Comparison of ENCODE assay signal across 8 mouse cellular contexts in the genomic region with DNA sequence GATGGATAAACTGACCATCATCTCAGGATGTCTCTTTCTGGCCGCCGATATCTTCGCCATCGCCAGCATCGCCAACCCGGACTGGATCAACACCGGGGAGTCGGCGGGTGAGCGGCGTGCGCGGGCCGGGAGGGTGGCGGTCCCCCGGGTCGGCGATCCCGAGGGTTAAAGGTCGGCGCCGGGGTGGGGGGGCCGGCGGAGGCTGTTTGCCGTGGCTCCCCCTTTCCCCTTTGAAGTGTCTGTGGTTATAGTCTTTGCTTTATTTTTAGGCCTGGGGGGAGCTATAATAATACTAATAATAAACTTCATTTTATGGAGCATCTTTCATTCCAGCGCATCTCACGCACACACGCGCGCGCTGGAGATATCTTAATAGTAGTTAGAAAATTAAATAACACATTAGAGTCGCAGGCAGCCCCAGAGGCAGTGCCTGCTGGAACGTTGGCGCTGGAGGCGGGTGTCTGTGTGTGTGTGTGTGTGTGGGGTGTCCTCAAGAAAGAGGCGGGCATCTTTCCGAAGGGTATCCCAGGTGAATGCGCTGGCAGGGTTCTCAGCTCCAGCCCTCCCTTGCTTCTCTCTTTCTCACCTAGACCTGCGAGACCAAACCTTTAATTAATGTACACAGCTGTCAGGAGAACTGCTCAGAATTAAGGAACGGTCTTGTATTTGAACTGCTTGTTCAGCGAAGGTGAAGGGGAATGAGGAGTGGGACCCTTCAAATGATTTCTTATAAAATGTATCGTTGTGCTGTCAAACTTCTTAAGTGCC. TPM values are rescaled to one million over a fixed set of nuclear protein-coding genes. Genes with fewer than 3 reads are reported as not detected.
DNase-seq lines count a peak whose midpoint lies in the region; ATAC-seq and TF ChIP-seq lines count a peak whose summit lies in the region.

No protein-coding gene starts in this region.

- peak overlapping the region; percentile 82 for H3K9ac ChIP-seq in heart, embryonic 15.5 days

- H3K4me2 ChIP-seq in heart, embryonic 15.5 days: peak overlapping the region; percentile 73

- TF ChIP-seq POLR2A in embryonic fibroblast, embryonic 13.5 days (IDR thresholded peaks at IDR 0.05; ENCODE audit: low read depth, low read length): no peak

- H3ac ChIP-seq in C2C12 (ENCODE audit: control insufficient read depth, insufficient read length, low read depth): peak overlapping the region; percentile 90

- no peaks in the 10 kb centered on the region for H3K9me3 ChIP-seq in heart, embryonic 15.5 days (replicated peaks)

- peak; percentile 53 for ATAC-seq in heart, embryonic 15.5 days (replicated peaks; ENCODE audit: insufficient number of reproducible peaks, insufficient read depth, low FRiP score, low read depth)
- ATAC-seq in neutrophil, adult 5-6 weeks (ENCODE audit: extremely low read depth, insufficient number of reproducible peaks, low FRiP score, poor library complexity, severe bottlenecking): peak; percentile 8; the same call in 1 of the 2 replicates

- peaks cover 48% of the 10 kb centered on the region for H3K79me3 ChIP-seq in C2C12 (ENCODE audit: low read depth)

- 3% methylated on average over 42 of the region's 42 CpGs for WGBS in heart, embryonic 15.5 days

- peaks cover 4% of the 10 kb centered on the region; the same call in 1 of the 2 replicates for H3K4me1 ChIP-seq in embryonic fibroblast, embryonic 13.5 days (ENCODE audit: control insufficient read depth, insufficient read depth, low read length)
- peaks cover 51% of the 10 kb centered on the region for H3K4me1 ChIP-seq in heart, embryonic 15.5 days (replicated peaks)

- peak; percentile 20 for DNase-seq in adrenal gland, postnatal 25 days
- DNase-seq in kidney, postnatal 14 days: peak; percentile 60
- peak; percentile 27 to 29 for DNase-seq in lung, adult 18-20 months
- DNase-seq in thymus, postnatal 10 days (ENCODE audit: low spot score in 2 of 2): peak; percentile 33 to 52

- H3K79me2 ChIP-seq in C2C12 (ENCODE audit: control insufficient read depth, insufficient read depth): peaks cover 62% of the 10 kb centered on the region

- no peak overlapping the region for H3K27ac ChIP-seq in embryonic fibroblast, embryonic 13.5 days (ENCODE audit: insufficient read depth, low read length)
- H3K27ac ChIP-seq in heart, embryonic 15.5 days: peak overlapping the region; percentile 83

- TF ChIP-seq CTCF in C2C12 (IDR thresholded peaks at IDR 0.05; ENCODE audit: control insufficient read depth, insufficient read depth, insufficient read length): no peak
- no peak for TF ChIP-seq CTCF in embryonic fibroblast, embryonic 13.5 days (IDR thresholded peaks at IDR 0.05; ENCODE audit: borderline replicate concordance, insufficient read depth, low read length)

- no peaks in the 10 kb centered on the region for H3K36me3 ChIP-seq in C2C12 (ENCODE audit: control insufficient read depth, insufficient read depth)
- no peaks in the 10 kb centered on the region for H3K36me3 ChIP-seq in heart, embryonic 15.5 days

- no peaks in the 10 kb centered on the region for H3K27me3 ChIP-seq in C2C12 (ENCODE audit: control insufficient read depth, insufficient read depth, insufficient read length)
- H3K27me3 ChIP-seq in heart, embryonic 15.5 days: no peaks in the 10 kb centered on the region

- H3K4me3 ChIP-seq in C2C12 (ENCODE audit: insufficient read depth, poor library complexity, severe bottlenecking): peak overlapping the region; percentile 49
- peak overlapping the region; percentile 82 for H3K4me3 ChIP-seq in embryonic fibroblast, embryonic 13.5 days (ENCODE audit: insufficient read depth, low read length)
- H3K4me3 ChIP-seq in heart, embryonic 15.5 days: peak overlapping the region; percentile 92

TF ChIP-seq in C2C12, 6 proteins besides CTCF, POLR2A, EP300 and RAD21:
- no peak for TF ChIP-seq FOSL1 (IDR thresholded peaks at IDR 0.05; ENCODE audit: insufficient read depth, low read length, poor library complexity, severe bottlenecking)
- no peak for TF ChIP-seq USF1 (IDR thresholded peaks at IDR 0.05; ENCODE audit: low read depth)
- TF ChIP-seq MYOG (IDR thresholded peaks at IDR 0.05; ENCODE audit: control insufficient read depth, extremely low read depth, insufficient read length): no peak
- no peak for TF ChIP-seq MAX (IDR thresholded peaks at IDR 0.05)
- TF ChIP-seq CEBPB (IDR thresholded peaks at IDR 0.05; ENCODE audit: low read depth): no peak
- TF ChIP-seq MYOD1 (IDR thresholded peaks at IDR 0.05; ENCODE audit: control insufficient read depth, insufficient read length, low read depth): no peak

RNA-seq across cellular contexts. Expression of gene Mosmo, which starts 0.5 kb away (rescaled TPM):
- polyA plus RNA-seq in C2C12 (2012; fragmentation: generic; extraction: Trizol): 21.3 TPM
- 40.1 and 40.4 TPM in 2 replicates for total RNA-seq in adrenal gland, postnatal 25 days (2021)
- 37.5 and 38.6 TPM in 2 replicates for polyA plus RNA-seq in embryonic fibroblast, embryonic 13.5 days (2011; ENCODE audit: insufficient read length, low read depth, missing spikeins)
- 11.4 and 13.0 TPM in 2 replicates for polyA plus RNA-seq in heart, embryonic 15.5 days (2015; fragmentation: Nextera tagmentation; extraction: Ambion mirVana)
- total RNA-seq in neutrophil, adult 5-6 weeks (2017): 21.5 and 22.7 TPM in 2 replicates

RNA-seq across cellular contexts. Expression of gene Pdzd9, which starts 7.8 kb away (rescaled TPM):
- 0.11 TPM for polyA plus RNA-seq in C2C12 (2012; fragmentation: generic; extraction: Trizol)
- total RNA-seq in adrenal gland, postnatal 25 days (2021): not detected in 2 replicates
- not detected in 2 replicates for polyA plus RNA-seq in embryonic fibroblast, embryonic 13.5 days (2011; ENCODE audit: insufficient read length, low read depth, missing spikeins)
- polyA plus RNA-seq in heart, embryonic 15.5 days (2015; fragmentation: Nextera tagmentation; extraction: Ambion mirVana): 0.34 and 0.45 TPM in 2 replicates
- not detected in 2 replicates for total RNA-seq in neutrophil, adult 5-6 weeks (2017)

RNA-seq across cellular contexts. Expression of gene Uqcrc2, which starts 43.0 kb away (rescaled TPM):
- 109 TPM for polyA plus RNA-seq in C2C12 (2012; fragmentation: generic; extraction: Trizol)
- total RNA-seq in adrenal gland, postnatal 25 days (2021): 319 and 341 TPM in 2 replicates
- 176 and 203 TPM in 2 replicates for polyA plus RNA-seq in embryonic fibroblast, embryonic 13.5 days (2011; ENCODE audit: insufficient read length, low read depth, missing spikeins)
- polyA plus RNA-seq in heart, embryonic 15.5 days (2015; fragmentation: Nextera tagmentation; extraction: Ambion mirVana): 388 and 489 TPM in 2 replicates
- 57.0 and 57.1 TPM in 2 replicates for total RNA-seq in neutrophil, adult 5-6 weeks (2017)
